Comparison of ENCODE assay signal across 9 mouse cellular contexts in the genomic region with DNA sequence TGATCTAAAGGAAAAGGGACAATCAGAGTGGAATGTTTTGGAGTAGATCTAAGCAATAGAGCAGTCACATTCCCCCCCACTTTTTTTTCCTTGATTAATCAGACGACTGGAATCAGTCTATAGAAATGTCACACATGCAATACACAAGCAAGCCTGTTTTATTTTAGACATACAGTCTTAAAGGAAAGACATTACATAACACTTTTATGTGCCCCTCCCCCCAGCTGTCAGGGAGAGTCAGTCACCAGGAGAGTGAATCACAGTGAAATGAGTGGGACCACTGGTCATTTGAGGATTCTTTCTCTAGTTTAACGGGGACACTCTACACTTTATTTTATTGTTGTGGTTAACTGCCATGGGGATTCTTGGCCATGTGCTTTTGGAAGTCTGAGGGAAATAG. TPM values are rescaled to one million over a fixed set of nuclear protein-coding genes. Genes with fewer than 3 reads are reported as not detected.
DNase-seq lines count a peak whose midpoint lies in the region; ATAC-seq lines count a peak whose summit lies in the region.
"Had no signal": no experiment of that assay in that cellular context is flagged by ENCODE, and none has a peak within 500 bp of the region (broad histone marks: within the 10 kb centered on the region; RNA-seq: fewer than 3 reads in every experiment).

No protein-coding gene starts in this region.

- ATAC-seq in limb, embryonic 11.5 days (ENCODE audit: insufficient number of reproducible peaks, low FRiP score, low TSS enrichment, low read depth), result no peak
- no peak for ATAC-seq in forebrain, embryonic 16.5 days
- no peak for ATAC-seq in limb, embryonic 15.5 days (ENCODE audit: insufficient number of reproducible peaks, low FRiP score, low TSS enrichment, low read depth)

- 21% methylated on average over 2 of the region's 2 CpGs for WGBS in limb, embryonic 11.5 days
- 16% methylated on average over 2 of the region's 2 CpGs for WGBS in limb, embryonic 10.5 days
- 2% methylated on average over 2 of the region's 2 CpGs for WGBS in forebrain, embryonic 16.5 days
- whole genome bisulfite sequencing in limb, embryonic 15.5 days, result 21% methylated on average over 2 of the region's 2 CpGs

- intact Hi-C loops in left cerebral cortex, postnatal 4 days (cut with DNase I), result loop anchor here (5.0 kb wide), 1 partner anchor 116 kb away; no protein-coding TSS in a partner anchor

- H3K27ac ChIP-seq in limb, embryonic 11.5 days (replicated peaks; ENCODE audit: low read depth, low read length), result no peak overlapping the region
- H3K27ac ChIP-seq in limb, embryonic 10.5 days, result no peak overlapping the region
- no peak overlapping the region for H3K27ac ChIP-seq in forebrain, embryonic 16.5 days (ENCODE audit: low read length)
- no peak overlapping the region for H3K27ac ChIP-seq in limb, embryonic 15.5 days

- no peaks in the 10 kb centered on the region; the same call in 1 of the 2 replicates for H3K4me1 ChIP-seq in limb, embryonic 11.5 days (ENCODE audit: control insufficient read depth, insufficient read depth, low read length)
- peaks cover 22% of the 10 kb centered on the region for H3K4me1 ChIP-seq in limb, embryonic 10.5 days
- peaks cover 13% of the 10 kb centered on the region for H3K4me1 ChIP-seq in forebrain, embryonic 16.5 days (replicated peaks; ENCODE audit: control insufficient read depth, insufficient read depth, low read length)
- H3K4me1 ChIP-seq in limb, embryonic 15.5 days, result peaks cover 15% of the 10 kb centered on the region

- H3K9ac ChIP-seq in limb, embryonic 11.5 days (ENCODE audit: low read length), result no peak overlapping the region
- H3K9ac ChIP-seq in forebrain, embryonic 16.5 days (replicated peaks; ENCODE audit: low read depth, low read length), result no peak overlapping the region
- no peak overlapping the region for H3K9ac ChIP-seq in limb, embryonic 15.5 days

- no peak overlapping the region for H3K4me3 ChIP-seq in limb, embryonic 11.5 days (ENCODE audit: low read depth, low read length)
- no peak overlapping the region for H3K4me3 ChIP-seq in limb, embryonic 10.5 days
- peak overlapping the region; percentile 88 for H3K4me3 ChIP-seq in forebrain, embryonic 16.5 days (replicated peaks; ENCODE audit: low read length)
- H3K4me3 ChIP-seq in limb, embryonic 15.5 days, result peak overlapping the region; percentile 77

- H3K27me3 ChIP-seq in limb, embryonic 11.5 days (ENCODE audit: control insufficient read depth, insufficient read depth, low read length), result peaks cover 9% of the 10 kb centered on the region; the same call in 1 of the 2 replicates
- H3K27me3 ChIP-seq in limb, embryonic 10.5 days (ENCODE audit: low read depth, poor library complexity, severe bottlenecking), result peaks cover 43% of the 10 kb centered on the region
- no peaks in the 10 kb centered on the region for H3K27me3 ChIP-seq in forebrain, embryonic 16.5 days (replicated peaks; ENCODE audit: control insufficient read depth, insufficient read depth, low read length)
- peaks cover 5% of the 10 kb centered on the region; the same call in 1 of the 2 replicates for H3K27me3 ChIP-seq in limb, embryonic 15.5 days

- no peaks in the 10 kb centered on the region for H3K36me3 ChIP-seq in limb, embryonic 11.5 days (ENCODE audit: control insufficient read depth, insufficient read depth, low read length)
- H3K36me3 ChIP-seq in limb, embryonic 10.5 days, result no peaks in the 10 kb centered on the region
- no peaks in the 10 kb centered on the region for H3K36me3 ChIP-seq in forebrain, embryonic 16.5 days (ENCODE audit: control insufficient read depth, insufficient read depth)
- no peaks in the 10 kb centered on the region for H3K36me3 ChIP-seq in limb, embryonic 15.5 days

- no peaks in the 10 kb centered on the region for H3K9me3 ChIP-seq in limb, embryonic 11.5 days (ENCODE audit: control insufficient read depth, low read length)
- H3K9me3 ChIP-seq in limb, embryonic 10.5 days (replicated peaks), result no peaks in the 10 kb centered on the region
- H3K9me3 ChIP-seq in forebrain, embryonic 16.5 days (ENCODE audit: control insufficient read depth, low read length), result no peaks in the 10 kb centered on the region
- no peaks in the 10 kb centered on the region for H3K9me3 ChIP-seq in limb, embryonic 15.5 days

- DNase-seq in limb, embryonic 11.5 days (ENCODE audit: low spot score), result no peak
- no peak for DNase-seq in limb, embryonic 10.5 days (ENCODE audit: low spot score)
- DNase-seq in retina, postnatal 1 day, result peak; percentile 35
- no peak for DNase-seq in left cerebral cortex, postnatal 4 days
- DNase-seq in left cerebral cortex, adult 18-20 months (ENCODE audit: low spot score in 2 of 2), result no peak
- no peak for DNase-seq in right cerebral cortex, postnatal 36 days (ENCODE audit: low spot score in 2 of 2)
- DNase-seq: cerebellum, adult 8-10 months had no signal

- H3K4me2 ChIP-seq in limb, embryonic 11.5 days (ENCODE audit: low read depth, severe bottlenecking), result peak overlapping the region; percentile 0; the same call in 1 of the 2 replicates
- H3K4me2 ChIP-seq in forebrain, embryonic 16.5 days (ENCODE audit: low read length), result peak overlapping the region; percentile 86
- peak overlapping the region; percentile 91 for H3K4me2 ChIP-seq in limb, embryonic 15.5 days

RNA-seq across cellular contexts. Expression of gene Arhgef26, which starts 2.7 kb away (rescaled TPM):
- polyA plus RNA-seq in limb, embryonic 11.5 days (2014; fragmentation: Nextera tagmentation; extraction: Ambion mirVana), result 4.0 and 4.5 TPM in 2 replicates
- 3.1 and 4.9 TPM in 2 replicates for polyA plus RNA-seq in limb, embryonic 10.5 days (2016; fragmentation: Nextera tagmentation; extraction: Ambion mirVana)
- 15.6 and 18.1 TPM in 2 replicates for polyA plus RNA-seq in forebrain, embryonic 16.5 days (2015; fragmentation: Nextera tagmentation; extraction: Ambion mirVana)
- 12.0 and 12.1 TPM in 2 replicates for polyA plus RNA-seq in limb, embryonic 15.5 days (2015; fragmentation: Nextera tagmentation; extraction: Ambion mirVana)
- total RNA-seq in left cerebral cortex, postnatal 4 days (2021), result 10 to 100 TPM; 45.2 to 53.9 TPM
- 10 to 100 TPM; 19.7 to 24.9 TPM for total RNA-seq in left cerebral cortex, adult 18-20 months (2021)

Comparison
In these comparisons a context has a peak if more than half of its experiments do, and no peak if none do; other contexts are left out.
1. H3K4me3 ChIP-seq: peak in forebrain, embryonic 16.5 days (single experiment) and limb, embryonic 15.5 days (single experiment); none in limb, embryonic 11.5 days (single experiment) and limb, embryonic 10.5 days (single experiment).
2. H3K4me2 ChIP-seq: peak in every context shown above with its lines; median percentile 91 in limb, embryonic 15.5 days; 86 in forebrain, embryonic 16.5 days; 0 in limb, embryonic 11.5 days.